Mouse (Mus musculus) heart, adult 9 months (tissue): ENCODE measurements around the gene Scd3.
"Not testable (repeated sequence)": the region's sequence is repeated elsewhere in the genome, so short reads cannot be mapped to it uniquely, and the experiment has no call there.

Experiments
- DNase-seq, 2 experiments: peaks; one replicate each; pipeline ENCODE4 v3.0.0; 2022; ENCODE audit warnings: low spot score in 2 of 2

Gene Scd3

GRCm38 (mm10) chr19:44267499-44268002 lies 64.5 kb downstream of the Scd3 start:
- no peak for DNase-seq

- no peak for DNase-seq
Observed at GRCm38 (mm10) chr19:44273711-44274110, 70.6 kb downstream of the Scd3 start.

GRCm38 (mm10) chr19:44274452-44274851 lies 71.4 kb downstream of the Scd3 start:
- DNase-seq: no peak

- no peak for DNase-seq
Observed at GRCm38 (mm10) chr19:44275418-44275817, 72.3 kb downstream of the Scd3 start.

- no peak for DNase-seq
Observed at GRCm38 (mm10) chr19:44276861-44277260, 73.8 kb downstream of the Scd3 start.

- DNase-seq: no peak
Observed at GRCm38 (mm10) chr19:44277931-44278330, 74.9 kb downstream of the Scd3 start.

GRCm38 (mm10) chr19:44280755-44281154 lies 77.7 kb downstream of the Scd3 start:
- DNase-seq: peak; percentile 28 to 34

GRCm38 (mm10) chr19:44281825-44282447 lies 78.9 kb downstream of the Scd3 start:
- DNase-seq: not testable (repeated sequence)

GRCm38 (mm10) chr19:44282534-44283156 lies 79.6 kb downstream of the Scd3 start:
- DNase-seq: no peak

GRCm38 (mm10) chr19:44283157-44284024 lies 80.3 kb downstream of the Scd3 start:
- no peak for DNase-seq

GRCm38 (mm10) chr19:44284025-44284695 lies 81.1 kb downstream of the Scd3 start:
- peak; percentile 91 to 94 for DNase-seq

- no peak for DNase-seq
Observed at GRCm38 (mm10) chr19:44284723-44285122, 81.7 kb downstream of the Scd3 start.

- DNase-seq: no peak
Observed at GRCm38 (mm10) chr19:44285554-44285953, 82.5 kb downstream of the Scd3 start.

GRCm38 (mm10) chr19:44286109-44286508 lies 83.0 kb downstream of the Scd3 start:
- DNase-seq: no peak

- DNase-seq: no peak
Observed at GRCm38 (mm10) chr19:44287415-44288110, 84.5 kb downstream of the Scd3 start.

GRCm38 (mm10) chr19:44292083-44292482 lies 89.0 kb downstream of the Scd3 start:
- no peak for DNase-seq

GRCm38 (mm10) chr19:44292483-44292882 lies 89.4 kb downstream of the Scd3 start:
- no peak for DNase-seq

- no peak for DNase-seq
Observed at GRCm38 (mm10) chr19:44292941-44293768, 90.1 kb downstream of the Scd3 start, which contains the start of gene Scd2. TSS of gene Scd2 (plus strand) at chr19:44293674.
